Mouse (Mus musculus) bone marrow, adult 2 months (tissue): ENCODE results near the gene Wdr86.

Experiments
- CTCF ChIP-seq: fragments of 200-500 bp; IDR thresholded peaks from 2 replicates; pipeline ENCODE4 v1.5.1; 2011; ENCODE audit warnings: low read length, control low read depth; ENCODE audit not compliant: control insufficient read depth, insufficient read depth
- POLR2A ChIP-seq: fragments of 200-500 bp; IDR thresholded peaks from 2 replicates; pipeline ENCODE4 v1.6.1; 2011; ENCODE audit warnings: low read depth, mild to moderate bottlenecking, control low read depth, low read length, borderline replicate concordance; ENCODE audit not compliant: control insufficient read depth

DNA sequence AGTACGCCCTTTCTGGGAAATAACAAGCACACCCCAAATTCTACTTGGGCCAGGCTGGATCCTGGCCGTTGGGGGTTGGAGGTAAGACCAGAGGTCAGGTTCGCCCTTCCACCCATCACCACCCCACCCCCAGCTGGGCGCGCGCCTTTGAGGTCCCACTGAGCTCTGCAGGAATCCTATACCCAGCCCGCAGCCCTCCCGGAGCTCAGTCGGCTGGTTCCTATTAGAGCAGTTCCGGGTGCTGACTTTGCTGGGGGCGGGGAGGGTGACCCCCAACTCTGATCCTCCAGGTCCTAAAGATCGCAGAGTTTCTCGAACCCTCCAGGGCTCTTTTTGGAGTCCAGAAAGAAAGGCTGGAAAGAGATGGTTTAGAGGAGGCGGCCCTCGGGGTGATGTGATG, 459 bp upstream of the Wdr86 start:
- no peak for TF ChIP-seq CTCF
- TF ChIP-seq POLR2A = no peak
